ENCODE assay signal across 9 mouse cellular contexts in genomic region chr11:86472771-86473171, GRCm38 (mm10). TPM values are rescaled to one million over a fixed set of nuclear protein-coding genes. Genes with fewer than 3 reads are reported as not detected.
DNase-seq lines count a peak whose midpoint lies in the region; ATAC-seq and TF ChIP-seq lines count a peak whose summit lies in the region.
"Had no signal": no experiment of that assay in that cellular context is flagged by ENCODE, and none has a peak within 500 bp of the region (broad histone marks: within the 10 kb centered on the region; RNA-seq: fewer than 3 reads in every experiment).

No protein-coding gene starts in this region.

- no peaks in the 10 kb centered on the region for H3K9me3 ChIP-seq in forebrain, embryonic 13.5 days (replicated peaks)
- H3K9me3 ChIP-seq in forebrain, embryonic 10.5 days, result no peaks in the 10 kb centered on the region
- no peaks in the 10 kb centered on the region for H3K9me3 ChIP-seq in neural tube, embryonic 12.5 days
- H3K9me3 ChIP-seq in forebrain, embryonic 16.5 days (ENCODE audit: control insufficient read depth, low read length), result no peaks in the 10 kb centered on the region
- no peaks in the 10 kb centered on the region for H3K9me3 ChIP-seq in intestine, postnatal 0 days (ENCODE audit: control insufficient read depth)
- H3K9me3 ChIP-seq: G1E had no signal

- no peaks in the 10 kb centered on the region; the same call in 1 of the 2 replicates for H3K27me3 ChIP-seq in forebrain, embryonic 13.5 days
- H3K27me3 ChIP-seq in forebrain, embryonic 10.5 days (ENCODE audit: poor library complexity, severe bottlenecking), result no peaks in the 10 kb centered on the region
- H3K27me3 ChIP-seq in neural tube, embryonic 12.5 days (replicated peaks), result no peaks in the 10 kb centered on the region
- no peaks in the 10 kb centered on the region for H3K27me3 ChIP-seq in forebrain, embryonic 16.5 days (replicated peaks; ENCODE audit: control insufficient read depth, insufficient read depth, low read length)
- no peaks in the 10 kb centered on the region for H3K27me3 ChIP-seq in intestine, postnatal 0 days (replicated peaks; ENCODE audit: control insufficient read depth, insufficient read depth, low read length)

- ATAC-seq in forebrain, embryonic 13.5 days, result no peak; the same call in 1 of the 2 replicates
- ATAC-seq in neural tube, embryonic 12.5 days (ENCODE audit: low FRiP score, low read depth), result no peak
- no peak for ATAC-seq in forebrain, embryonic 16.5 days
- ATAC-seq in intestine, postnatal 0 days, result no peak

- no peak for TF ChIP-seq CTCF in intestine, postnatal 0 days (IDR thresholded peaks at IDR 0.05; ENCODE audit: low read depth)

- H3K27ac ChIP-seq in forebrain, embryonic 13.5 days, result 0 out of 2 replicates have a peak overlapping the region, but pooled peaks have one; percentile 20
- H3K27ac ChIP-seq in forebrain, embryonic 10.5 days, result no peak overlapping the region
- H3K27ac ChIP-seq in neural tube, embryonic 12.5 days, result no peak overlapping the region
- peak overlapping the region; percentile 54; the same call in 1 of the 2 replicates for H3K27ac ChIP-seq in forebrain, embryonic 16.5 days (ENCODE audit: low read length)
- H3K27ac ChIP-seq in intestine, postnatal 0 days (ENCODE audit: low read depth, low read length), result no peak overlapping the region

- H3K4me1 ChIP-seq in forebrain, embryonic 13.5 days, result peaks cover 28% of the 10 kb centered on the region
- H3K4me1 ChIP-seq in forebrain, embryonic 10.5 days, result peaks cover 23% of the 10 kb centered on the region
- H3K4me1 ChIP-seq in neural tube, embryonic 12.5 days, result no peaks in the 10 kb centered on the region
- H3K4me1 ChIP-seq in forebrain, embryonic 16.5 days (replicated peaks; ENCODE audit: control insufficient read depth, insufficient read depth, low read length), result peaks cover 8% of the 10 kb centered on the region
- H3K4me1 ChIP-seq in intestine, postnatal 0 days (replicated peaks; ENCODE audit: control insufficient read depth, insufficient read depth, low read length), result 0 out of 2 replicates have a peak, but pooled peaks cover 3% of the 10 kb centered on the region

- whole genome bisulfite sequencing in forebrain, embryonic 13.5 days, result 39% methylated on average over 7 of the region's 7 CpGs
- WGBS in forebrain, embryonic 10.5 days, result 63% methylated on average over 7 of the region's 7 CpGs
- WGBS in neural tube, embryonic 12.5 days, result 47% methylated on average over 7 of the region's 7 CpGs
- 31% methylated on average over 7 of the region's 7 CpGs for WGBS in forebrain, embryonic 16.5 days
- WGBS in intestine, postnatal 0 days, result 8% methylated on average over 7 of the region's 7 CpGs

- no peak for DNase-seq in forebrain, embryonic 10.5 days (ENCODE audit: extremely low spot score, low spot score)
- no peak for DNase-seq in neural tube, embryonic 10.5 days (ENCODE audit: extremely low spot score, low spot score)
- peak; percentile 43 to 45 for DNase-seq in right cerebral cortex, adult 2 months (ENCODE audit: low spot score in 2 of 2)
- no peak for DNase-seq in layer of hippocampus, postnatal 10 days (ENCODE audit: low spot score in 2 of 2)

- H3K4me2 ChIP-seq in forebrain, embryonic 13.5 days, result peak overlapping the region; percentile 12; the same call in 1 of the 2 replicates
- peak overlapping the region; percentile 10; the same call in 1 of the 2 replicates for H3K4me2 ChIP-seq in neural tube, embryonic 12.5 days (replicated peaks)
- H3K4me2 ChIP-seq in forebrain, embryonic 16.5 days (ENCODE audit: low read length), result peak overlapping the region; percentile 42
- peak overlapping the region; percentile 57 for H3K4me2 ChIP-seq in intestine, postnatal 0 days (replicated peaks; ENCODE audit: low read depth)

- no peaks in the 10 kb centered on the region for H3K36me3 ChIP-seq in forebrain, embryonic 13.5 days (ENCODE audit: poor library complexity, severe bottlenecking)
- no peaks in the 10 kb centered on the region for H3K36me3 ChIP-seq in forebrain, embryonic 10.5 days (replicated peaks)
- H3K36me3 ChIP-seq in neural tube, embryonic 12.5 days, result no peaks in the 10 kb centered on the region
- no peaks in the 10 kb centered on the region for H3K36me3 ChIP-seq in forebrain, embryonic 16.5 days (ENCODE audit: control insufficient read depth, insufficient read depth)
- no peaks in the 10 kb centered on the region for H3K36me3 ChIP-seq in intestine, postnatal 0 days (ENCODE audit: control insufficient read depth, insufficient read depth)
- H3K36me3 ChIP-seq: G1E had no signal

- no peak overlapping the region for H3K4me3 ChIP-seq in forebrain, embryonic 13.5 days
- H3K4me3 ChIP-seq in forebrain, embryonic 10.5 days, result no peak overlapping the region
- H3K4me3 ChIP-seq in neural tube, embryonic 12.5 days, result no peak overlapping the region
- peak overlapping the region; percentile 7; the same call in 1 of the 2 replicates for H3K4me3 ChIP-seq in forebrain, embryonic 16.5 days (replicated peaks; ENCODE audit: low read length)
- peak overlapping the region; percentile 27 for H3K4me3 ChIP-seq in intestine, postnatal 0 days (ENCODE audit: low read depth, low read length)

- H3K9ac ChIP-seq in forebrain, embryonic 13.5 days, result no peak overlapping the region
- H3K9ac ChIP-seq in neural tube, embryonic 12.5 days, result no peak overlapping the region
- no peak overlapping the region for H3K9ac ChIP-seq in forebrain, embryonic 16.5 days (replicated peaks; ENCODE audit: low read depth, low read length)
- 0 out of 2 replicates have a peak overlapping the region, but pooled peaks have one; percentile 17 for H3K9ac ChIP-seq in intestine, postnatal 0 days (ENCODE audit: low read depth, low read length)

RNA-seq across cellular contexts. Expression of gene Rnft1, which starts 11.7 kb away (rescaled TPM):
- polyA plus RNA-seq in forebrain, embryonic 13.5 days (2015; fragmentation: Nextera tagmentation; extraction: Ambion mirVana), result 15.9 and 16.5 TPM in 2 replicates
- 21.8 and 22.4 TPM in 2 replicates for polyA plus RNA-seq in forebrain, embryonic 10.5 days (2016; fragmentation: Nextera tagmentation; extraction: Ambion mirVana)
- polyA plus RNA-seq in neural tube, embryonic 12.5 days (2016; fragmentation: Nextera tagmentation; extraction: Ambion mirVana), result 19.4 and 21.4 TPM in 2 replicates
- 21.6 and 23.4 TPM in 2 replicates for polyA plus RNA-seq in forebrain, embryonic 16.5 days (2015; fragmentation: Nextera tagmentation; extraction: Ambion mirVana)
- polyA plus RNA-seq in intestine, postnatal 0 days (2015; fragmentation: Nextera tagmentation; extraction: Ambion mirVana), result 48.5 and 50.7 TPM in 2 replicates
- 10 to 100 TPM; 19.9 to 21.1 TPM for total RNA-seq in layer of hippocampus, postnatal 10 days (2021)

Comparison
In these comparisons a context has a peak if more than half of its experiments do, and no peak if none do; other contexts are left out.
1. H3K27ac ChIP-seq: peak in forebrain, embryonic 13.5 days (single experiment) and forebrain, embryonic 16.5 days (single experiment); none in forebrain, embryonic 10.5 days (single experiment), neural tube, embryonic 12.5 days (single experiment) and intestine, postnatal 0 days (single experiment).
2. H3K4me3 ChIP-seq: peak in forebrain, embryonic 16.5 days (single experiment) and intestine, postnatal 0 days (single experiment); none in forebrain, embryonic 13.5 days (single experiment), forebrain, embryonic 10.5 days (single experiment) and neural tube, embryonic 12.5 days (single experiment).
3. DNase-seq: peak in right cerebral cortex, adult 2 months (2 of 2); none in forebrain, embryonic 10.5 days (single experiment), neural tube, embryonic 10.5 days (single experiment) and layer of hippocampus, postnatal 10 days (0 of 2).
4. Peak in every context shown above with its lines, with median percentiles within 50 percentile points of each other: H3K4me2 ChIP-seq.